Mouse (Mus musculus) stomach, postnatal 0 days (tissue): ENCODE measurements around the gene Vangl2. TPM values are rescaled to one million over a fixed set of nuclear protein-coding genes. Genes with fewer than 3 reads are reported as not detected.

Experiments
- ATAC-seq: fragments of 200-750 bp; cut with Nextera tagmentation; 2 replicates; pipeline ENCODE4 v1.8.0; 2017; ENCODE audit not compliant: low FRiP score, low TSS enrichment
- DNase-seq: peaks from one replicate; pipeline ENCODE4 v3.0.0-alpha.2; 2016; ENCODE audit warnings: low spot score
- H3K27ac ChIP-seq: fragments of 300-500 bp; sonication (generic); replicated peaks from 2 replicates; pipeline ENCODE4 v1.5.1; 2014; ENCODE audit warnings: mild to moderate bottlenecking, control low read depth
- H3K27me3 ChIP-seq: fragments of 300-500 bp; sonication (generic); 2 replicates; pipeline ENCODE4 v1.6.1; 2014; ENCODE audit warnings: low read length; ENCODE audit not compliant: control insufficient read depth, insufficient read depth
- H3K36me3 ChIP-seq: fragments of 300-500 bp; sonication (generic); 2 replicates; pipeline ENCODE4 v1.6.1; 2014; ENCODE audit warnings: low read length, mixed read lengths; ENCODE audit not compliant: control insufficient read depth, insufficient read depth
- H3K4me1 ChIP-seq: fragments of 300-500 bp; sonication (generic); replicated peaks from 2 replicates; pipeline ENCODE4 v1.6.1; 2014; ENCODE audit warnings: antibody characterized with exemption; ENCODE audit not compliant: control insufficient read depth, insufficient read depth
- H3K4me2 ChIP-seq: fragments of 300-500 bp; sonication (generic); replicated peaks from 2 replicates; pipeline ENCODE4 v1.6.1; 2014; ENCODE audit warnings: low read depth, mild to moderate bottlenecking, control low read depth, moderate library complexity
- H3K4me3 ChIP-seq: fragments of 300-500 bp; sonication (generic); 2 replicates; pipeline ENCODE4 v1.5.1; 2014; ENCODE audit warnings: low read depth, low read length, control low read depth
- H3K9ac ChIP-seq: fragments of 300-500 bp; sonication (generic); 2 replicates; pipeline ENCODE4 v1.6.1; 2014; ENCODE audit warnings: mild to moderate bottlenecking, low read length, control low read depth, mixed read lengths
- H3K9me3 ChIP-seq: fragments of 300-500 bp; sonication (generic); 2 replicates; pipeline ENCODE4 v1.6.1; 2016; ENCODE audit warnings: low read length; ENCODE audit not compliant: control insufficient read depth
- CTCF ChIP-seq: IDR thresholded peaks from 2 replicates; pipeline ENCODE4 v1.5.1; 2016; ENCODE audit warnings: antibody characterized with exemption, low read depth, mild to moderate bottlenecking, moderate library complexity
- EP300 ChIP-seq: optimal IDR thresholded peaks from 2 replicates; pipeline ENCODE3; 2016; ENCODE audit warnings: antibody characterized with exemption
- WGBS: fragments of 180-500 bp; shearing (Covaris S2); extraction: QIAGEN DNeasy Blood & Tissue Kit; methylation state at CpG from one replicate; pipeline ENCODE4 v1.1.7; 2014; 5-methylcytosine and 5-hydroxymethylcytosine counted together
- polyA plus RNA-seq: library from polyadenylated mRNA; unstranded; fragments of >200 nt; fragmentation: Nextera tagmentation; extraction: Ambion mirVana; gene quantifications from 2 replicates; pipeline ENCODE4 v1.2.1, GENCODE M21; 2015

Gene Vangl2
- polyA plus RNA-seq = 5.2 and 5.4 TPM in 2 replicates

- WGBS = 59% methylated on average over 21 of the region's 21 CpGs
- ATAC-seq = no peak
- no peak for DNase-seq
- Histone ChIP-seq H3K9ac (peak within 1 kb of the TSS; percentile 78), H3K9me3 (no peaks in the 10 kb centered on the region), H3K27me3 (no peaks in the 10 kb centered on the region), H3K36me3 (no peaks in the 10 kb centered on the region), H3K4me1 (peaks cover 6% of the 10 kb centered on the region; the same call in 1 of the 2 replicates), H3K4me3 (peak within 1 kb of the TSS; percentile 87), H3K27ac (peak within 1 kb of the TSS; percentile 82), H3K4me2 (peak within 1 kb of the TSS; percentile 82)
- TF ChIP-seq EP300 (no peak), CTCF (no peak)
These were observed at the start of gene Vangl2 for GRCm38 (mm10) chr1:172028394-172029275. TSS of gene Vangl2 (minus strand) at chr1:172028444.

DNA sequence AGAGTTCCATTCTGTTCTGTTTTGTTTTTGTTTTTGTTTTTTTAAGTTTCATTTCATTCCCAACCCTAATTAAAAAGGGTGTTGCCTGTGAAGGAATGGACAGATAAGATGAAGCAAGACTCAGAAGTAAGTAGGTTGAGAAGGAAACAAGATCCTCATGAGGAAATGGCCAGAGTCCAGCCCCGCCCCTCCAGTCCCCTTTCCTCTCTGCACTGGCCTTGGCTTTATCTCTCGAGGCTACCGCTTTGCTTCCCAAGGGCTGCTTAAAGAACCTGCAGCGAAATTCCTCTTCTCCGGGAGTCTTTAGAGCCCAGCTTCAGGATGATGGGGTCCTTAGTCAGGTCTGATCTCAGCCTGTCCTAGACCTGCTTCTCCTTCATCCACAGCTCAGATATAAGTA lies 49.7 kb upstream of the Vangl2 start:
- H3K9me3 ChIP-seq = no peaks in the 10 kb centered on the region
- H3K27me3 ChIP-seq = no peaks in the 10 kb centered on the region
- peaks cover 20% of the 10 kb centered on the region for H3K36me3 ChIP-seq
- no peak overlapping the region for H3K9ac ChIP-seq
- no peak overlapping the region for H3K4me2 ChIP-seq
- no peak overlapping the region for H3K27ac ChIP-seq
- H3K4me3 ChIP-seq = no peak overlapping the region
- TF ChIP-seq EP300 (no peak), CTCF (no peak)
- no peak for ATAC-seq
- 65% methylated on average over 5 of the region's 5 CpGs for WGBS
- DNase-seq = peak; percentile 64
- no peaks in the 10 kb centered on the region for H3K4me1 ChIP-seq

- 96% methylated on average over 7 of the region's 7 CpGs for WGBS
- no peak overlapping the region for H3K4me2 ChIP-seq
- TF ChIP-seq CTCF (no peak), EP300 (no peak)
- no peaks in the 10 kb centered on the region for H3K9me3 ChIP-seq
- H3K4me1 ChIP-seq = no peaks in the 10 kb centered on the region
- no peak for DNase-seq
- H3K27ac ChIP-seq = no peak overlapping the region
- H3K36me3 ChIP-seq = peaks cover 57% of the 10 kb centered on the region
- peak; percentile 51 for ATAC-seq
- no peak overlapping the region for H3K4me3 ChIP-seq
- no peak overlapping the region for H3K9ac ChIP-seq
- no peaks in the 10 kb centered on the region for H3K27me3 ChIP-seq
These were observed 44.4 kb upstream of the Vangl2 start for GRCm38 (mm10) chr1:172072604-172073003.

- Histone ChIP-seq H3K4me1 (no peaks in the 10 kb centered on the region), H3K9me3 (no peaks in the 10 kb centered on the region), H3K27ac (no peak overlapping the region), H3K4me2 (no peak overlapping the region), H3K36me3 (peaks cover 63% of the 10 kb centered on the region), H3K9ac (no peak overlapping the region), H3K4me3 (no peak overlapping the region), H3K27me3 (no peaks in the 10 kb centered on the region)
- TF ChIP-seq EP300 = no peak
- TF ChIP-seq CTCF = no peak
- WGBS = 78% methylated on average over 4 of the region's 4 CpGs
- DNase-seq = no peak
- ATAC-seq = no peak
These were observed 43.3 kb upstream of the Vangl2 start for GRCm38 (mm10) chr1:172071556-172071955.

DNA sequence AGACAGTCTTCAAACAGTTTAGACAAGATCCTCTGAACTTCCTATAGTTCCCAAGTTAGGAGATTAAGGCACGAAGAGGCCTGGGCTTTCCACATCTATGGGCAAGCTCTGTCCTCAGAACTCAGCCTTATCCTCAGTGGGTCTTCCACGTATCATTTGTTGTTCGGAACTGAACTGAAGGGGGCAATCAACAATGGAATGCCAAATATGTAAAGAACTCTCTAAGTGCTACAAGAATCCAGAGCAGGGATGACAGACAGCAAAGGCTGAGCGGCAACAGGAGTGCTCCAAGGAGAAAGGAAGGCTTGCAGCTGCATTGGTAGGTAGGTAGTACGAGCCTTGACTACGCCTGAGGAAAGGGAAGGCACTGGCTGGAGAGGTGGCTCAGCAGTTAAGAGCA lies 42.0 kb upstream of the Vangl2 start:
- ATAC-seq = no peak
- no peak for DNase-seq
- Histone ChIP-seq H3K27ac (no peak overlapping the region), H3K27me3 (no peaks in the 10 kb centered on the region), H3K36me3 (peaks cover 72% of the 10 kb centered on the region), H3K4me3 (no peak overlapping the region), H3K4me2 (no peak overlapping the region), H3K9ac (no peak overlapping the region), H3K4me1 (no peaks in the 10 kb centered on the region), H3K9me3 (no peaks in the 10 kb centered on the region)
- 57% methylated on average over 6 of the region's 6 CpGs for WGBS
- TF ChIP-seq EP300 = no peak
- TF ChIP-seq CTCF = no peak

DNA sequence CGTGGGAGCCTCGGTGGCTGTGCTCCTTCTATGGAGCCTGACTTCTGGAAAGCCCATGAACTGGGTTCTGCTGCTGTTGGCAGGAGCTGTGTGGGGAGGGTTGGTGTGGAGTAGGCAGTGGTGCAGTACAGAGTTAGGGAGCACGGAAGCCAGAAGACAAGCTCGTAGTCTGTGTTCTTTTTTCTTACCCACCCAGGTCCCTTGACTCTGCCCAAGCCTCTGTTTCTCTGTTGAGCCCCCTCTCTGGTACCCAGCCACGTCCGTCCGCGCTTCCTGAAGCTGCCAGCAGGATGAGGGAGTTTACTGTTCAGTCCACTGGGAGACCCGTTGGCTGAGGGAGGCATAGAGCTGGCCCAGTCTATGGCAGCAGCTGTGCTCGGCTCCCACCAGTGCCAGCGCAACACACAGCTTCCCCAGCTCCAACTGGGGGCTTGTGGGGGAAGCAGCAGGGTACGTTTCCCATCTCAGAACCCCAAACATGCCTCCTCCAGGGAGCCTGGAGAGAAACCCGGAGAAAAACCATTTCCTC lies 36.4 kb upstream of the Vangl2 start:
- no peak overlapping the region for H3K9ac ChIP-seq
- no peaks in the 10 kb centered on the region for H3K27me3 ChIP-seq
- DNase-seq (no peak), ATAC-seq (no peak; the same call in 1 of the 2 replicates)
- H3K9me3 ChIP-seq = no peaks in the 10 kb centered on the region
- H3K4me2 ChIP-seq = no peak overlapping the region
- WGBS = 76% methylated on average over 13 of the region's 13 CpGs
- no peak for TF ChIP-seq EP300
- 0 out of 2 replicates have a peak, but pooled peaks have one; percentile 5 for TF ChIP-seq CTCF
- H3K4me1 ChIP-seq = no peaks in the 10 kb centered on the region
- H3K27ac ChIP-seq = no peak overlapping the region
- peaks cover 31% of the 10 kb centered on the region for H3K36me3 ChIP-seq
- no peak overlapping the region for H3K4me3 ChIP-seq
